Mouse (Mus musculus): ENCODE data around the gene Actl10.

Gene Actl10

GRCm38 (mm10) chr2:154581421-154581820 lies 29.8 kb downstream of the Actl10 start:
- DNase-seq (ENCODE audit: low spot score in 2 of 2), result no peak

- DNase-seq (ENCODE audit: low spot score in 2 of 2), result no peak
These were observed 32.6 kb downstream of the Actl10 start for GRCm38 (mm10) chr2:154583906-154584872.

GRCm38 (mm10) chr2:154584931-154585601 lies 33.5 kb downstream of the Actl10 start:
- no peak for DNase-seq (ENCODE audit: low spot score in 2 of 2)

GRCm38 (mm10) chr2:154586405-154586804 lies 34.8 kb downstream of the Actl10 start:
- peak in 1 of 2 experiments; percentile 55 for DNase-seq (ENCODE audit: low spot score in 2 of 2)

- DNase-seq (ENCODE audit: low spot score in 2 of 2), result no peak
These were observed 37.5 kb downstream of the Actl10 start for GRCm38 (mm10) chr2:154589051-154589450.

GRCm38 (mm10) chr2:154591239-154591638 lies 39.7 kb downstream of the Actl10 start:
- no peak for DNase-seq (ENCODE audit: low spot score in 2 of 2)

- DNase-seq (ENCODE audit: low spot score in 2 of 2), result no peak
These were observed 41.4 kb downstream of the Actl10 start for GRCm38 (mm10) chr2:154593025-154593424.

GRCm38 (mm10) chr2:154595775-154596174 lies 44.2 kb downstream of the Actl10 start:
- DNase-seq (ENCODE audit: low spot score in 2 of 2), result no peak

GRCm38 (mm10) chr2:154597399-154597798 lies 45.8 kb downstream of the Actl10 start:
- no peak for DNase-seq (ENCODE audit: low spot score in 2 of 2)

GRCm38 (mm10) chr2:154600586-154600985 lies 49.0 kb downstream of the Actl10 start:
- no peak for DNase-seq (ENCODE audit: low spot score in 2 of 2)

- DNase-seq (ENCODE audit: low spot score in 2 of 2), result no peak
These were observed 49.7 kb downstream of the Actl10 start for GRCm38 (mm10) chr2:154601324-154601723.

Data from spleen, postnatal 14 days (tissue).